Mouse (Mus musculus): ENCODE measurements around the gene Taf1b.

Gene Taf1b

GRCm38 (mm10) chr12:24552531-24552930, 54.4 kb downstream of the Taf1b start:
- DNase-seq (ENCODE audit: low read depth), result no peak

- no peak for DNase-seq (ENCODE audit: low read depth)
Observed at GRCm38 (mm10) chr12:24555976-24556375, 57.8 kb downstream of the Taf1b start.

- DNase-seq (ENCODE audit: low read depth), result no peak
Observed at GRCm38 (mm10) chr12:24563395-24563960, 65.3 kb downstream of the Taf1b start.

- no peak for DNase-seq (ENCODE audit: low read depth)
Observed at GRCm38 (mm10) chr12:24565311-24565710, 67.2 kb downstream of the Taf1b start.

- DNase-seq (ENCODE audit: low read depth), result no peak
Observed at GRCm38 (mm10) chr12:24567606-24568005, 69.4 kb downstream of the Taf1b start.

GRCm38 (mm10) chr12:24571523-24572392, 73.6 kb downstream of the Taf1b start, which contains the start of gene Grhl1:
TSS of gene Grhl1 (plus strand) at chr12:24572283.
- DNase-seq (ENCODE audit: low read depth), result peak; percentile 95

GRCm38 (mm10) chr12:24572421-24573274, 74.5 kb downstream of the Taf1b start:
- DNase-seq (ENCODE audit: low read depth), result peak; percentile 58

- no peak for DNase-seq (ENCODE audit: low read depth)
Observed at GRCm38 (mm10) chr12:24573275-24573580, 75.1 kb downstream of the Taf1b start.

GRCm38 (mm10) chr12:24574870-24575269, 76.7 kb downstream of the Taf1b start:
- no peak for DNase-seq (ENCODE audit: low read depth)

GRCm38 (mm10) chr12:24580452-24580851, 82.3 kb downstream of the Taf1b start:
- no peak for DNase-seq (ENCODE audit: low read depth)

- DNase-seq (ENCODE audit: low read depth), result no peak
Observed at GRCm38 (mm10) chr12:24580996-24581683, 83.0 kb downstream of the Taf1b start.

GRCm38 (mm10) chr12:24583653-24584052, 85.5 kb downstream of the Taf1b start:
- DNase-seq (ENCODE audit: low read depth), result no peak

- DNase-seq (ENCODE audit: low read depth), result no peak
Observed at GRCm38 (mm10) chr12:24584835-24585234, 86.7 kb downstream of the Taf1b start.

GRCm38 (mm10) chr12:24586193-24586592, 88.0 kb downstream of the Taf1b start:
- DNase-seq (ENCODE audit: low read depth), result no peak

GRCm38 (mm10) chr12:24590371-24590770, 92.2 kb downstream of the Taf1b start:
- DNase-seq (ENCODE audit: low read depth), result no peak

- DNase-seq (ENCODE audit: low read depth), result peak; percentile 72
Observed at GRCm38 (mm10) chr12:24592055-24592454, 93.9 kb downstream of the Taf1b start.

GRCm38 (mm10) chr12:24592956-24593672, 95.0 kb downstream of the Taf1b start:
- peak; percentile 95 for DNase-seq (ENCODE audit: low read depth)

GRCm38 (mm10) chr12:24597376-24597775, 99.2 kb downstream of the Taf1b start:
- DNase-seq (ENCODE audit: low read depth), result no peak

GRCm38 (mm10) chr12:24599366-24599895, 101.3 kb downstream of the Taf1b start:
- DNase-seq (ENCODE audit: low read depth), result no peak

GRCm38 (mm10) chr12:24600074-24600473, 101.9 kb downstream of the Taf1b start:
- DNase-seq (ENCODE audit: low read depth), result peak; percentile 80

- peak; percentile 91 for DNase-seq (ENCODE audit: low read depth)
Observed at GRCm38 (mm10) chr12:24600806-24601205, 102.6 kb downstream of the Taf1b start.

Measured in induced T-regulatory cell, adult 2 months (primary cell).